Mouse (Mus musculus): Measurements from ENCODE around the gene Mettl7b.

DNA sequence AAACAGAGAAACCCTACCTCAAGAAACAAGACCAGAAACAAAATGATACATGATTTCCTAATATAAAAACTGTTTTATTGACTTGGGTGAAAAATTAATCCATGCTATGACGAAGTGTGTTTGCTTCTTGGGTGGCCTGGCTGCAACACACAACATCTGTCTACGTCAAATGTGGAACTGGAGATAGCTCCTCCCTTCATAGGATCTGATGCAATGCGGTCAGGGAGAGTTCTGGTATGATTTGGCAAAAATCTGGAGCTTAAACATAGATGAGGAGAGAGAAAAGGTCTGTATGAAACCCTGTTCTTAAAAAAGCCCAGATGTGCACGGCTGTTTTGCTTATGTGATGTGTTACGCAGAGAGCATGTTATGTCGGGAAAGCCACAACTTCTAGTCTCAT is 5.1 kb upstream of the Mettl7b start:
- no peak for TF ChIP-seq HCFC1 (IDR thresholded peaks at IDR 0.05; ENCODE audit: borderline replicate concordance, insufficient read depth, low read length)
- TF ChIP-seq ZNF384 (IDR thresholded peaks at IDR 0.05; ENCODE audit: low read depth, low read length) = no peak
- no peak for TF ChIP-seq ZC3H11A (IDR thresholded peaks at IDR 0.05; ENCODE audit: borderline replicate concordance, low read depth, low read length)
- TF ChIP-seq CHD2 (IDR thresholded peaks at IDR 0.05; ENCODE audit: low read depth, low read length) = no peak
- TF ChIP-seq MAFK (IDR thresholded peaks at IDR 0.05; ENCODE audit: insufficient read depth, low read depth, low read length) = no peak
